Mouse (Mus musculus): ENCODE measurements around the gene Slitrk4.

Gene Slitrk4

GRCm38 (mm10) chrX:64276290-64277125 lies at the start of gene Slitrk4:
TSS of gene Slitrk4 (minus strand) at chrX:64276996.
- no peak for DNase-seq (ENCODE audit: low spot score in 2 of 2)

GRCm38 (mm10) chrX:64319501-64319900 lies 42.7 kb upstream of the Slitrk4 start:
- no peak for DNase-seq (ENCODE audit: low spot score in 2 of 2)

GRCm38 (mm10) chrX:64277991-64278301 lies 1.1 kb upstream of the Slitrk4 start:
- no peak for DNase-seq (ENCODE audit: low spot score in 2 of 2)

- no peak for DNase-seq (ENCODE audit: low spot score in 2 of 2)
Observed at GRCm38 (mm10) chrX:64277126-64277990, 562 bp upstream of the Slitrk4 start.

- DNase-seq (ENCODE audit: low spot score in 2 of 2): no peak
Observed at GRCm38 (mm10) chrX:64275501-64276289, 1.1 kb downstream of the Slitrk4 start.

GRCm38 (mm10) chrX:64263481-64263880 lies 13.3 kb downstream of the Slitrk4 start:
- DNase-seq (ENCODE audit: low spot score in 2 of 2): no peak

All from thymus, postnatal 10 days (tissue).